Mouse (Mus musculus) C2C12 (cell line): ENCODE data around the gene Rce1.

Source experiments
- CEBPB ChIP-seq: IDR thresholded peaks from one replicate; pipeline ENCODE4 v1.6.1; 2011; ENCODE audit warnings: low read depth, mild to moderate bottlenecking, control low read depth, moderate library complexity
- CTCF ChIP-seq: IDR thresholded peaks from one replicate; pipeline ENCODE4 v1.5.1; 2011; ENCODE audit not compliant: control insufficient read depth, insufficient read depth, insufficient read length
- FOSL1 ChIP-seq: IDR thresholded peaks from one replicate; pipeline ENCODE4 v1.8.0; 2011; ENCODE audit warnings: mild to moderate bottlenecking, low read length; ENCODE audit not compliant: poor library complexity, insufficient read depth, severe bottlenecking
- MAX ChIP-seq: IDR thresholded peaks from one replicate; pipeline ENCODE4 v1.6.1; 2011; ENCODE audit warnings: mild to moderate bottlenecking, control low read depth
- MYOD1 ChIP-seq: IDR thresholded peaks from one replicate; pipeline ENCODE4 v1.6.1; 2011; ENCODE audit warnings: low read depth; ENCODE audit not compliant: control insufficient read depth, insufficient read length
- USF1 ChIP-seq: IDR thresholded peaks from one replicate; pipeline ENCODE4 v1.6.1; 2011; ENCODE audit warnings: low read depth, mild to moderate bottlenecking, control low read depth, moderate library complexity

DNA sequence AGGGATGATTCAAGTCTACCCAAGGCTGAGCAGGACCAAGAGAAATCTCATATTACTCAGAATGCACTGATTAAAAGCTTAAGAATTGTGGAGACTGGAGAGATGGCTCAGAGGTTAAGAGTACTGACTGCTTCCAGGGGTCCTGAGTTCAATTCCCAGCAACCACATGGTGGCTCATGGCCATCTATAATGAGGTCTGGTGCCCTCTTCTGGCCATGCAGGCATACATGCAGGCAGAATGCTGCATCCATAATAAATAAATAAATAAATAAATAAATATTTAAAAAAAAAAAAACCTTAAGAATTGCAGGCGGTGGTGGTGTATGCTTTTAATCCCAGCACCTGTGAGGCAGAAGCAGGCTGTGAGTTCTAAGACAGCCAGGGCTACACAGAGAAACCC, 52.2 kb downstream of the Rce1 start:
- TF ChIP-seq CTCF = no peak
- TF ChIP-seq CEBPB = no peak
- no peak for TF ChIP-seq MYOD1
- no peak for TF ChIP-seq MAX
- TF ChIP-seq USF1 = no peak
- no peak for TF ChIP-seq FOSL1
